Mouse (Mus musculus) kidney, adult 9 months (tissue): ENCODE measurements at regions not wholly inside any gene's neighbourhood (a gene's known extent, or its start where the extent isn't known, plus 50 kb on each side); places are given as distances from the start of the nearest gene placed in this dataset.

Source experiments
- DNase-seq: peaks from one replicate; pipeline ENCODE4 v3.0.0; 2022

DNA sequence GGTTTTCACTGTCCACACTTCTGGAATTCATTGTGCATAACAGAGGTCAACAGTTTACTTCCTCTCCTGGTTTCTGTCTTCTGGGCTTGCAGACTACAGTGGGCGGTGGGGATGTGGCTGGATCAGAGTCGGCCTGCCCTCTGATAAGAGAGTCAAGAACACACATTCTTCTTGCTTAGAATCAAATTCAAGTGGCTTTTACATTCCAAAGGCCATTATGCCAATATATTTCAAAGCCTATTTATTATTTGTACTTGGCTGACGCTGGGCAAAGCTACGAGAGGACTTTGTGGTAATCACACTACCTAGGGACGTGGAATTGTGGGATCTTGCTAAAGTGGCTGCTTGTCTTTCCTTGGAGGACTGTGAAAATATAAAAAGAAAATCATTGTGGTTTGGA is 114.3 kb upstream of the Sel1l start:
- no peak for DNase-seq

DNA sequence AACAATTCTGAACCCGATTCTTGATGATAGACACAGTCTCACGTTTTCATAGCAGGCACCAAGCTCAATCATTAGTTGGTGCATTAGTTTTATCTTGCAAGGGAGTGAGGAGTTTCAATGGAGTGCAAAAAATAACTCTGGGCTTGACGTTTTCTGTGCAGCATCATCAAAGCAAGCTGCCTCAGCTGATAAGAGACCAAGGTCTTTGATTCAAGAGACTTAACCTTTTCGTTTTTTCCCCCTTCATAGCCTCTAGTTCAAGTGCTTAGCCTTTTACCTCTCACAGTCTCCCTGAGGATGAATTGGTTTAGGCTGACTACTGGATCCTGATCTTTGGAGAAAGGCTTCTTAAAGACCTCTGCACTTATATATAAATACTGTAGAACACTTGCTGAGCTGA is 109.1 kb upstream of the Sel1l start:
- no peak for DNase-seq

DNA sequence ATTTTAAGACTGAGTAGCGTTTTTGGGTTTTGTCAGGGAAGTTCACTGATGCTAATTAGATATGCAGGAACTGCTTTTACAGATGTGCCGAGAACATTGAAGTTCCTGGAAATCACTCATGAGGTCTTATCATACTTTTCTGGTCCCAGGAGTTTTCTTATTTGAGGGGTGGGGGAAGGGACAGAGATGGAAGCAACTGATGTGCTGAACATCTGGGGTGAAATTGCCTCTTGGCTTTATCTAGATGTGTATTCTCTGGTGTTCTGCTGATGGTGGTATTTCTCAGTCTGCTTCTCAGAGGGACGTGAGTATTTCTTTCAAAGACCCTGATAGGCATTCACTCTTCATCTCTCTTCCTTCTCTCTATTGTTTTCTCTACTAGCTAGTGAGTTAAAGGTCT is 107.5 kb upstream of the Sel1l start:
- no peak for DNase-seq

GRCm38 (mm10) chr12:91948602-91949167 is 99.7 kb upstream of the Sel1l start:
- DNase-seq: no peak

DNA sequence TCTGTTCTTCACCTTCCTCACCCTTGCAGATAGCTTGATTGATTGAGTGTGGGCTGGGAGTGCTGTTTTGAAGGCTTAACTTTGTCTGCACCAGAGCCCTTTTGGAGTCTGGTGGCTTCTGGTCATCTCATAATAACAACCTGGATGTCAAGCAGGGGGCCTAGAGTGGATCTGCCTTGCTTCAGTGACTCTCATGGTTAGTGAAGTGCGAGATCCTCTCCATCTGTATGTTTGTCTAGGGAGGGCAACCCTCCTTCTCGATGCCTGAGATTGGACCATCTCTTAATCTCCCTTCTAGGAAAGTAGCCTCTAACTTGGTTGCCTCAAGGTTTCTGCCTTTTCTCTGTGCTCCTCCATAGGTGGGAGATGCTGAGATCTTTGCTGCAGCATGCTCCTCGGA is 99.0 kb upstream of the Sel1l start:
- DNase-seq: no peak

- DNase-seq: no peak
Measured at GRCm38 (mm10) chr12:91946541-91946940, 97.6 kb upstream of the Sel1l start.

GRCm38 (mm10) chr12:91932490-91933361 is 83.8 kb upstream of the Sel1l start:
- DNase-seq: peak; percentile 14

GRCm38 (mm10) chr12:91931586-91931985 is 82.6 kb upstream of the Sel1l start:
- DNase-seq: no peak

DNA sequence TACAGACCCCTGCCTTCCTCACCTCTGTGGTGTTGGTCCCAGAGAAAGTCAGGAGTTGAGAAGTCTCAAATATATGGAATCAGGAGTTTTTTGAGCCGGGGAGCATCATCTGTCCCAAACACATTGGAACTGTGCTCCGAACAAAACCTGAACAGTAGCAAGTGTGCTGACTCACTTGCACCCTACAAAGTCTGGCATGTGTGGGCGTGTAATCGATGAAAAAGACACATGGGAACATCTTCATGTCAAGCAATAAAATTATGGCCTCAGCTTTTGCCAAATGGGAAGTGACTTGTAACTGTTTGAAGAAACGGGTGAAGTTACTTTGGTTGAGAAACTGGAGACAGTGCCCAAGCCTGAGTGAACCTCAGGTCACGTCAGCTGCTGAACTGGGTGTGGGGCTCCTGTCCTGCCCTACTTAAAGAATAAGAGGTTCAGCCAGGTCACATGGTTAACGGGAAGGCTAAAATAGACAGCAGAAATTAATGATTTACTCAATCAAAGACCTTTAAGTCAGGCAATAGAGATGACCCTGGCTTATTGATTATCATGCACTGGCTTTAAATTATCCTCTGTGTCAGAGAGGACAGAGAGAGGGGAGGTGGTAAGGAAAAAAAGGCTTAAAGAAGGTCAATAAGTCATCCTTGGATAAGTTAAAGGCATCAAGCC is 80.6 kb upstream of the Sel1l start:
- no peak for DNase-seq

GRCm38 (mm10) chr12:91927576-91927975 is 78.6 kb upstream of the Sel1l start:
- DNase-seq: no peak

- no peak for DNase-seq
Measured at GRCm38 (mm10) chr12:91915486-91915885, 66.5 kb upstream of the Sel1l start.

- no peak for DNase-seq
Measured at GRCm38 (mm10) chr12:91910529-91910928, 61.6 kb upstream of the Sel1l start.
